Mouse (Mus musculus) ES-Bruce4 (cell line): ENCODE measurements around the gene Wdr1.

Experiments used
- CTCF ChIP-seq: IDR thresholded peaks from one replicate; pipeline ENCODE4 v1.8.1; 2011; ENCODE audit warnings: low read depth, low read length
- POLR2A ChIP-seq: IDR thresholded peaks from one replicate; pipeline ENCODE4 v1.8.1; 2011; ENCODE audit warnings: low read length; ENCODE audit not compliant: insufficient read depth

- no peak for TF ChIP-seq CTCF
- no peak for TF ChIP-seq POLR2A
These were observed 71.3 kb downstream of the Wdr1 start for GRCm38 (mm10) chr5:38491763-38492162.
